Comparison of ENCODE assay signal across 32 mouse cellular contexts in the genomic region with DNA sequence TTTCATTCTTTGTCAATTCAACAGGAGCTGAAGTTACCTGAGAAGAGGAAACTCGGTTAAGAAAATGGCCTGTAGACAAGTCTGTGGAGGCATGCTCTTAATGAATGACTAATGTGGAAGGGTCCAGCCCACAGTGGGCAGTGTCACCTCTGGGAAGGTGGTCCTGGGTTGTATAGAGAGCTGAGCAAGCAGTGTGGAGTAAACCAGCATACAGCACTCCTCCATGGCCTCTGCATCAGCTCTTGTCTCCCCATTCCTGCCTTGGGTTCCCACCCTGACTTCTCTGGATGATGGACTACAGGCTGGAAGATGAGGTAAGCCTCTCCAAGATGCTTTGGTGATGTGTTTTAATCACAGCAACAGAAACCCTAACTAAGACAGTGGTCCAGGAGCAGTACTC.
"Had no signal": no experiment of that assay in that cellular context is flagged by ENCODE, and none has a peak within 500 bp of the region (broad histone marks: within the 10 kb centered on the region; RNA-seq: fewer than 3 reads in every experiment).

No protein-coding gene starts in this region.

- H3K4me3 ChIP-seq: heart, embryonic 13.5 days; heart, embryonic 15.5 days; hindbrain, embryonic 10.5 days; hindbrain, embryonic 12.5 days; hindbrain, embryonic 13.5 days; hindbrain, embryonic 15.5 days; intestine, embryonic 15.5 days; layer of hippocampus, adult 2 months; left cerebral cortex, adult 2 months had no signal

- H3K4me1 ChIP-seq: hindbrain, embryonic 12.5 days had no signal

- ATAC-seq: hindbrain, embryonic 16.5 days; hindbrain, postnatal 0 days; inflammation-experienced regulatory T-cells, adult 6 months; intestine, embryonic 15.5 days; intestine, embryonic 16.5 days; intestine, postnatal 0 days had no signal

- DNase-seq: heart, postnatal 10 days; heart, postnatal 14 days; heart, postnatal 36 days; kidney, adult 11 months; kidney, adult 18-20 months; kidney, adult 2 months; kidney, adult 8-10 months; kidney, adult 9 months; kidney, postnatal 10 days; kidney, postnatal 14 days; kidney, postnatal 25 days; kidney, postnatal 36 days; kidney, postnatal 4 days; layer of hippocampus, adult 9-11 months; layer of hippocampus, postnatal 36 days had no signal

- H3K4me2 ChIP-seq: heart, embryonic 11.5 days; heart, embryonic 13.5 days; heart, embryonic 15.5 days; hindbrain, embryonic 12.5 days; hindbrain, embryonic 13.5 days; hindbrain, embryonic 14.5 days; hindbrain, embryonic 15.5 days; intestine, embryonic 15.5 days had no signal

- H3K9me3 ChIP-seq: heart, embryonic 13.5 days; heart, embryonic 15.5 days; hindbrain, embryonic 10.5 days; hindbrain, embryonic 12.5 days; hindbrain, embryonic 13.5 days; hindbrain, embryonic 15.5 days; intestine, embryonic 15.5 days had no signal

- H3K27ac ChIP-seq: heart, embryonic 15.5 days; hindbrain, embryonic 10.5 days; hindbrain, embryonic 12.5 days; hindbrain, embryonic 13.5 days; hindbrain, embryonic 14.5 days; hindbrain, embryonic 15.5 days; hindbrain, postnatal 0 days; intestine, embryonic 15.5 days; kidney, postnatal 0 days; layer of hippocampus, adult 2 months; left cerebral cortex, adult 2 months had no signal

- H3K27me3 ChIP-seq: heart, embryonic 13.5 days; heart, embryonic 15.5 days; hindbrain, embryonic 12.5 days; hindbrain, embryonic 13.5 days; hindbrain, embryonic 15.5 days; intestine, embryonic 15.5 days had no signal

- H3K36me3 ChIP-seq: heart, embryonic 13.5 days; heart, embryonic 15.5 days; hindbrain, embryonic 10.5 days; hindbrain, embryonic 12.5 days; hindbrain, embryonic 13.5 days; hindbrain, embryonic 15.5 days; intestine, embryonic 15.5 days had no signal

- H3K9ac ChIP-seq: heart, embryonic 13.5 days; heart, embryonic 15.5 days; hindbrain, embryonic 12.5 days; hindbrain, embryonic 13.5 days; hindbrain, embryonic 14.5 days; hindbrain, embryonic 15.5 days; intestine, embryonic 15.5 days had no signal
